ENCODE assay signal across 13 mouse cellular contexts in the genomic region with DNA sequence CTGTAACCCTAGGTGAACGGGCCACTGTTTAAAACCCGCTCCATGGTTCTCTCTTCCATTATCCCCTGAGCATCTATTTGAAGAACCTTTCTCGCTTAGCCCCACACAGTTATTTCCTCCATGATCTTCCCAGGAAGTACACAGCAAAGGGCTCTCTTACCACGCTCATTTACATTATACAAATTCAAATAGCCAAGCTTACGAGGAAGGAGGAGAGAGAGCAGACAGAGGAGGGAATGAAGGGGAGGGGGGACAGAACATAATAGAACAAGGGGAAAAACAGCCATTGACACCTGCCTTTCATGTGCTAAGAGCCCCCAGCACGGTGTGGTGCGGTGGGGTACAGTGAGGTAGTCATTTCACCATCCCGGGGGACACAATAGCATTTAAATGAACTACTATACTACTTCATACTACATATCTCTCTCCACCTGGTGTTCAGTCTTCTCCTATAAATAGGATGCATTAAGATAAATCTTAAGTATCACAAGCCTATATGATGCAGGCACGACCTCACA.
"Had no signal": no experiment of that assay in that cellular context is flagged by ENCODE, and none has a peak within 500 bp of the region (broad histone marks: within the 10 kb centered on the region; RNA-seq: fewer than 3 reads in every experiment).

No protein-coding gene starts in this region.

- H3K36me3 ChIP-seq: midbrain, embryonic 13.5 days; neural tube, embryonic 12.5 days had no signal

- H3K9ac ChIP-seq: midbrain, embryonic 13.5 days; neural tube, embryonic 12.5 days had no signal

- H3K27me3 ChIP-seq: midbrain, embryonic 13.5 days; neural tube, embryonic 12.5 days had no signal

- H3K4me2 ChIP-seq: liver, embryonic 11.5 days; midbrain, embryonic 13.5 days had no signal

- H3K4me3 ChIP-seq: left cerebral cortex, adult 2 months; limb, embryonic 10.5 days; midbrain, embryonic 13.5 days; myocyte; neural tube, embryonic 12.5 days had no signal

- DNase-seq: lung, adult 2 months; lung, postnatal 36 days; retina, postnatal 1 day; right cerebral cortex, postnatal 4 days; spleen, adult 18-20 months; thymus, postnatal 36 days had no signal

- ATAC-seq: intestine, postnatal 0 days; midbrain, embryonic 13.5 days had no signal

- H3K27ac ChIP-seq: left cerebral cortex, adult 2 months; limb, embryonic 10.5 days; midbrain, embryonic 13.5 days; neural tube, embryonic 12.5 days had no signal

- H3K9me3 ChIP-seq: limb, embryonic 10.5 days; midbrain, embryonic 13.5 days; neural tube, embryonic 12.5 days had no signal
